Mouse (Mus musculus) liver, adult 2 months (tissue): Measurements from ENCODE around the gene Unc13a.

ENCODE experiments used
- CTCF ChIP-seq: fragments of 200-500 bp; IDR thresholded peaks from 2 replicates; pipeline ENCODE4 v1.5.1; 2011; ENCODE audit warnings: low read depth, low read length, control low read depth
- POLR2A ChIP-seq: fragments of 200-500 bp; IDR thresholded peaks from 2 replicates; pipeline ENCODE4 v1.6.1; 2011; ENCODE audit warnings: low read length, control low read depth; ENCODE audit not compliant: insufficient read depth; ENCODE audit errors: extremely low read depth

DNA sequence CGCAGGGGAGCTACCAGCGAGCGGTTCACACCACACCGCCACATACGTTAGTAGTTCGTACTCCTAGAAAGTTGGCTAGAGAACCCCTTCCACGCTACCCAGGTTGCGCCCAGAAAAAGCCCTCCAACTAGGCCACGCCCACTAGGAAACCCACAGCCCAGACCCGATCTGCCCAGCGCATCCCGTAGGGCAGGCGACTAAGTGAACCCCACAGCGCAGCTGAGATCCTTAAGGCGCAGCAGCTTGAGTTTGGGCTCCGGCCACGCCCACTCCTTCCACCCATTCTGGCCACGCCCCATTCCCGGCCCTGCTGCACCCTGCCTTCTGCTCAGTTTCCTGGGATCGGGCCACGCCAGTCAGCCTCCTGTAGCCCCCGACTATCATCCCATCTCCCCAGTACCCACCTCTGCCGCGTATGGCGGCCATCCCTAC lies 41.8 kb downstream of the Unc13a start:
- TF ChIP-seq POLR2A (no peak), CTCF (no peak)
